Mouse (Mus musculus) heart, embryonic 14.5 days (tissue): ENCODE data around the gene Iqcb1. TPM values are rescaled to one million over a fixed set of nuclear protein-coding genes. Genes with fewer than 3 reads are reported as not detected.
"Not testable (repeated sequence)": the region's sequence is repeated elsewhere in the genome, so short reads cannot be mapped to it uniquely, and the experiment has no call there.

Source experiments
- ATAC-seq: fragments of 200-750 bp; cut with Nextera tagmentation; 2 replicates; pipeline ENCODE4 v1.8.0; 2017; ENCODE audit warnings: low read depth, moderate TSS enrichment; ENCODE audit not compliant: insufficient number of reproducible peaks, insufficient read depth, low FRiP score
- H3K27ac ChIP-seq, 2 experiments: fragments of 200-500 bp in 1 of 2; fragments of 300-500 bp in 1 of 2; sonication (generic) in 1 of 2; replicated peaks in 1 of 2; 2 replicates each; pipeline ENCODE4 v1.5.1; 2012 to 2014; ENCODE audit warnings: low read depth in 2 of 2, low read length in 2 of 2, control low read depth in 1 of 2, mild to moderate bottlenecking in 1 of 2, mixed read lengths in 1 of 2; ENCODE audit not compliant: control insufficient read depth in 1 of 2, insufficient read depth in 1 of 2
- H3K27me3 ChIP-seq: fragments of 300-500 bp; sonication (generic); 2 replicates; pipeline ENCODE4 v1.6.1; 2014; ENCODE audit warnings: mild to moderate bottlenecking, low read length, control low read depth; ENCODE audit not compliant: control insufficient read depth, insufficient read depth
- H3K36me3 ChIP-seq: fragments of 300-500 bp; sonication (generic); 2 replicates; pipeline ENCODE4 v1.6.1; 2014; ENCODE audit warnings: mild to moderate bottlenecking, control low read depth, low read length, mixed read lengths; ENCODE audit not compliant: control insufficient read depth, insufficient read depth
- H3K4me1 ChIP-seq, 2 experiments: fragments of 200-500 bp in 1 of 2; fragments of 300-500 bp in 1 of 2; sonication (generic) in 1 of 2; 2 replicates each; pipeline ENCODE4 v1.6.1; 2012 to 2014; ENCODE audit warnings: low read length in 2 of 2, control low read depth in 1 of 2, mixed read lengths in 1 of 2; ENCODE audit not compliant: control insufficient read depth in 2 of 2, insufficient read depth in 2 of 2
- H3K4me2 ChIP-seq: fragments of 300-500 bp; sonication (generic); 2 replicates; pipeline ENCODE4 v1.6.1; 2014; ENCODE audit warnings: mild to moderate bottlenecking, low read length
- H3K4me3 ChIP-seq, 2 experiments: fragments of 200-500 bp in 1 of 2; fragments of 300-500 bp in 1 of 2; sonication (generic) in 1 of 2; 2 replicates each; pipeline ENCODE4 v1.5.1; 2012 to 2014; ENCODE audit warnings: low read length in 2 of 2, mild to moderate bottlenecking in 2 of 2, control low read depth in 1 of 2, low read depth in 1 of 2, moderate library complexity in 1 of 2; ENCODE audit not compliant: control insufficient read depth in 1 of 2, insufficient read depth in 1 of 2
- H3K9ac ChIP-seq: fragments of 300-500 bp; sonication (generic); 2 replicates; pipeline ENCODE4 v1.6.1; 2014; ENCODE audit warnings: mild to moderate bottlenecking, low read length
- H3K9me3 ChIP-seq: fragments of 300-500 bp; sonication (generic); 2 replicates; pipeline ENCODE4 v1.6.1; 2016; ENCODE audit warnings: low read length, control low read depth; ENCODE audit not compliant: control insufficient read depth
- WGBS: fragments of 180-500 bp; shearing (Covaris S2); extraction: QIAGEN DNeasy Blood & Tissue Kit; methylation state at CpG from one replicate; pipeline ENCODE4 v1.1.7; 2014; 5-methylcytosine and 5-hydroxymethylcytosine counted together
- polyA plus RNA-seq: library from polyadenylated mRNA; unstranded; fragments of >200 nt; fragmentation: Nextera tagmentation; extraction: Ambion mirVana; gene quantifications from 2 replicates; pipeline ENCODE4 v1.2.1, GENCODE M21; 2014

The Iqcb1 gene
- polyA plus RNA-seq, 1 experiment from 2014 or later: 23.9 TPM

GRCm38 (mm10) chr16:36827611-36828053 lies 553 bp upstream of the Iqcb1 start:
- WGBS: 7% methylated on average over 11 of the region's 11 CpGs
- Histone ChIP-seq H3K36me3 (0 out of 2 replicates have a peak, but pooled peaks cover 7% of the 10 kb centered on the region), H3K9me3 (no peaks in the 10 kb centered on the region), H3K27ac (no peak overlapping the region), H3K27me3 (no peaks in the 10 kb centered on the region), H3K4me2 (peak overlapping the region; percentile 93), H3K9ac (peak overlapping the region; percentile 75), H3K4me1 (peaks cover 3 to 4% of the 10 kb centered on the region in 2 experiments; a peak in 2 of 4 replicates), H3K4me3 (peak overlapping the region; percentile 60 to 83)
- peak; percentile 11; the same call in 1 of the 2 replicates for ATAC-seq

GRCm38 (mm10) chr16:36828820-36829219 lies 635 bp downstream of the Iqcb1 start:
- Histone ChIP-seq H3K4me3 (peak overlapping the region; percentile 60 to 83), H3K27ac (no peak overlapping the region), H3K9ac (peak overlapping the region; percentile 75), H3K9me3 (no peaks in the 10 kb centered on the region), H3K4me1 (peaks cover 3 to 4% of the 10 kb centered on the region in 2 experiments; a peak in 2 of 4 replicates), H3K36me3 (0 out of 2 replicates have a peak, but pooled peaks cover 7% of the 10 kb centered on the region), H3K4me2 (peak overlapping the region; percentile 93), H3K27me3 (no peaks in the 10 kb centered on the region)
- 7% methylated on average over 11 of the region's 11 CpGs for WGBS
- no peak for ATAC-seq

GRCm38 (mm10) chr16:36846894-36847293 lies 18.7 kb downstream of the Iqcb1 start:
- H3K4me2 ChIP-seq, H3K4me3 ChIP-seq, H3K9ac ChIP-seq, H3K9me3 ChIP-seq, H3K27ac ChIP-seq, H3K4me1 ChIP-seq, ATAC-seq, H3K27me3 ChIP-seq: not testable (repeated sequence)
- peaks cover 45% of the 10 kb centered on the region for H3K36me3 ChIP-seq
- WGBS: 100% methylated on average over 1 of the region's 1 CpGs

GRCm38 (mm10) chr16:36851202-36851601 lies 23.0 kb downstream of the Iqcb1 start:
- H3K9ac ChIP-seq: no peak overlapping the region
- WGBS: 89% methylated on average over 3 of the region's 3 CpGs
- no peaks in the 10 kb centered on the region for H3K4me1 ChIP-seq
- H3K9me3 ChIP-seq: no peaks in the 10 kb centered on the region
- ATAC-seq: no peak
- no peaks in the 10 kb centered on the region for H3K27me3 ChIP-seq
- peaks cover 54% of the 10 kb centered on the region for H3K36me3 ChIP-seq
- no peak overlapping the region for H3K27ac ChIP-seq
- no peak overlapping the region for H3K4me2 ChIP-seq
- no peak overlapping the region for H3K4me3 ChIP-seq

GRCm38 (mm10) chr16:36863585-36863984 lies 35.4 kb downstream of the Iqcb1 start:
- WGBS: 69% methylated on average over 3 of the region's 3 CpGs
- H3K27ac ChIP-seq: no peak overlapping the region
- H3K36me3 ChIP-seq: peaks cover 60% of the 10 kb centered on the region
- no peak for ATAC-seq
- H3K9ac ChIP-seq: no peak overlapping the region
- no peak overlapping the region for H3K4me3 ChIP-seq
- H3K4me1 ChIP-seq: no peaks in the 10 kb centered on the region
- H3K27me3 ChIP-seq: no peaks in the 10 kb centered on the region
- no peaks in the 10 kb centered on the region for H3K9me3 ChIP-seq
- no peak overlapping the region for H3K4me2 ChIP-seq

GRCm38 (mm10) chr16:36869442-36869841 lies 41.3 kb downstream of the Iqcb1 start:
- Histone ChIP-seq H3K27me3 (no peaks in the 10 kb centered on the region), H3K4me1 (peaks cover 0 to 6% of the 10 kb centered on the region in 2 experiments; a peak in 2 of 4 replicates), H3K9me3 (no peaks in the 10 kb centered on the region), H3K4me3 (no peak overlapping the region), H3K9ac (no peak overlapping the region), H3K4me2 (no peak overlapping the region), H3K27ac (no peak overlapping the region), H3K36me3 (peaks cover 71% of the 10 kb centered on the region)
- WGBS: 91% methylated on average over 2 of the region's 2 CpGs
- ATAC-seq: no peak

GRCm38 (mm10) chr16:36874583-36875275 lies 46.5 kb downstream of the Iqcb1 start, which contains the start of the genes Eaf2 and Golgb1:
TSS of gene Eaf2 (minus strand) at chr16:36875003.
TSS of gene Golgb1 (plus strand) at chr16:36875140.
- Histone ChIP-seq H3K27me3 (no peaks in the 10 kb centered on the region), H3K9me3 (no peaks in the 10 kb centered on the region), H3K36me3 (peaks cover 29% of the 10 kb centered on the region), H3K27ac (peak within 1 kb of the TSS; percentile 78 to 92), H3K4me3 (peak within 1 kb of the TSS; percentile 77 to 93), H3K4me2 (peak within 1 kb of the TSS; percentile 71), H3K9ac (peak within 1 kb of the TSS; percentile 82), H3K4me1 (peaks cover 3 to 24% of the 10 kb centered on the region in 2 experiments; a peak in 3 of 4 replicates)
- WGBS: under 1% methylated on average over 43 of the region's 43 CpGs
- peak; percentile 100 for ATAC-seq
